Mouse (Mus musculus) kidney, adult 9 months (tissue): ENCODE data around the gene Nrbf2.

Experiments
- DNase-seq: peaks from one replicate; pipeline ENCODE4 v3.0.0; 2022

The Nrbf2 gene

DNA sequence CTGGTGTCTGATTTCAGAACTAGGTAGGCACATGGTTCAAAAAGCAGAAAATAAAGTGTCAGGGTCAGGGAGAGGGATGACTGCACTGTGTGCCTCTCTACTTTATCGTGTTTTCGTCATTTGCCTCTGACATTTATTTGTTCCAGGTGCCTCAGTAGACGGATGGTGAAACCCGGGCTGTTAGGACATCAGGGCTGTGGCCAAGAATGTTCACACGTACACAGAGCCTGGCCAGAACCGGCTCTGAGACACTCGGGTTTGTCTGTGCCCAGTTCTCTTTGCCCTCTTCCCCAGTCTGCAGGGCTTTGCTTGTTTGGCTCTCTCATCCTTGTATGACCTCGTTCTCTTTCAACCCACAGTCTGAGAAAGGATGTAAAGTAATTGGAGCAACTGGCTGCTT lies 6.0 kb upstream of the Nrbf2 start:
- DNase-seq = no peak

DNA sequence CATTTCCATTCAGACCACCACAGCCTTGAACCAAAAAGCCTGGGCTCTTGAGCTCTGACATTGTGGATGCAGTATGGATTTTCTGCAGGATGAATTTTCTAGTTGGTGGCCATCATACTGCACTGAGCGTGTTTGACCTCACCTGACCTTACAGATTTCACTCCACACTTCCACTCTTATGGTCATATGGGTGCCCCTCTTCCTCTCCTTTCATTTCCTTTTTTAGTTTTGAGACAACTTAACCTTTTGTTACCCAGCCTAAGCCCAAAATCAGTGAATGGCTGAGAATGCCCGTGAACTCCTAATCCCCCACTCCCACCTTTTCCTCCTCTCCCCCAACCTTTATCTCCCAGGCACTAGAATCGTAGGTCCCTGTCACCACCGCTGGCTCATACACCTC lies 5.5 kb upstream of the Nrbf2 start:
- DNase-seq = no peak

DNA sequence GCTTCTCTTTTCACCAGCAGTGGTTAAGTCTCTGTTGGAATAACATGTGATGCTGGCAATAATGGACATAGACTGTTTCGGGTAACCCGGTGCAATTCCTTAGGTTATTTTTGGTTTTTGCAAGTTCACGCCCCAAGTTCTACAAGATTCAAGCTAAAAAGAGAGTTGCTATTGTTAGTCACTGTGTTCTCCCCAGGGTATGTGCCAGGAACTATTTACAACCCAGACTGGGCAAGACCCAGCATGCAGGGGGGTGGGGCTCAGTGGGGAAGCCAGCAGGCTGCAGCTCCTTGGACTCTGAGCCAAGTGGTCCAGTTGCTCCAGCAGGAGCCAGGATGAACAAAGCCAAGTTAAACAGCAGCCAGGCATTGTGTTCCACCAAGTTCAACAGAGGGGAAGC lies 2.8 kb upstream of the Nrbf2 start:
- DNase-seq = peak; percentile 96

DNA sequence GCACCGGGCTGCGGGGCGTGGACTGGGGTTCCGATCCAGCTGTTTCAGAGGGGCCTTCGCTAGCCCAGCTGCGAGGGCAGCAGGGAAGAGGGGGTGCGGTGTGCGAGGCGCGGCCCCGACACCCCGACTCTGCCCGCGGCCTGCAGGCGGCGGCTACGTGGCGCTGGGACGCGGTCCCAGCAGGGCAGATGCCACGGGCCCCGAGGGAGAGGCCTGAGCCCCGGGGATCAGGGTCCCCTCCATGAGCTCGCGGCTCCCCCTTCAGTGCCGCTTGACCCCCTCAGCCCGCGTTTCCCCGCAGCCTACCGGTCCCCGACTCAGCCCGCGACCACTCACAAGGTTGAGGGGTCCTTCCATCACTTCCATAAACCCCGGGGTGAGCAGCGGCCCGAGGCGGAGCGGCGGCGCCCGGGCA lies 337 bp downstream of the Nrbf2 start:
- peak; percentile 42 for DNase-seq

DNA sequence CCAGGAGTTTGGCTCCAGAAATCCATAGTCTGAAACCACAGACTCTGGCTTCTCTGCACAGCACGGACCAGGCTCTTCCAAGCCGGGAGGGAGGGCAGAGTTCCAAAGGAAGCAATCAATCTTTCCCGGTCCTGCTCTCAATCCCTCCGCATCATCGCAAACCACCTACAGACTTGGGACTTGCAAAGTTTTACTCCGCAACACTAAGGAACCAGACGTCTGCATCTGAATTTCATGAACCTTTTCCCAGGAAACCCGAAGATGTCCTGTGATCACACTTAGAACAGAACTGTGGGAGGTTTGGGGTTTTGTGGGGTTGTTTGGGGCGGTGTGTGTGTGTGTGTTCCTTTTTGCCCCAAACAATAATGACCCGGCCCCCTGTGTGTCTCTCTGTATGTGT lies 794 bp downstream of the Nrbf2 start:
- peak; percentile 60 for DNase-seq

DNA sequence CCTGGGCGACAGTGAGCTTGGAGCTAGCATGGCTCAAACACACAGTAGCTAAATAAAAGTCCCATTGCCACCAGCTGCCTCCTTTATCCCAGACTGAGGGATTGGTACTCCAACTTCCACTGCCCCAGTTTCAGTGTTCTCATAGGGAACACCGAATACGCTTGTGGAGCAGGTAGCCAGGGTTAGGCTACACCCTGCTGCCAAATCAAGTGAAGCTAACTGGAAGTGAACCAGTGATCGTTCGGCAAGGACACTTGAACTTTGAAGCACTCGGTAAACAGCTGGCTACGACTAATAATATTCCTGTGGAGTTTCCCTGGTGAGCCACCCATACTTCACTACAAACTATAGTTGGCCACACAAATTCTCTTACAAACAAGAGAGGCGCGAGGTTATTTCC lies 1.6 kb downstream of the Nrbf2 start:
- peak; percentile 65 for DNase-seq

DNA sequence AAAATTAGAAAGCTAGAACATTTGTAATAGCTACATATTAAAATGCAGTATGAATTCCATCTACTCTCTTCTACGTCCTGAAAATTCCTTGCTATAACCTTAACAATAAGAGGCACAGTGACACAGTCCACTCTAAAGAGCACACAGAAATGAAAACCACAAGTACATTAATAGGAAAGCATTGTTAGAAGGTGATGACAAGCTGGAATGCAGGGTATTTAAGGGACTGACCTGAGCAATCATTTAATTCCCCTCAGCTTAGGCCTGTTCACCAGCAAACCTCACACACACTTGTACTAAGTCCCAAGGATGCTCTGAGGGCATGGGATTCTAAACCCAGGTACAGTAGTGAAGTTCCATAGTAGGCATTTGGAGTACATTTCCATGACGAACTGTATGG lies 2.6 kb downstream of the Nrbf2 start:
- no peak for DNase-seq

DNA sequence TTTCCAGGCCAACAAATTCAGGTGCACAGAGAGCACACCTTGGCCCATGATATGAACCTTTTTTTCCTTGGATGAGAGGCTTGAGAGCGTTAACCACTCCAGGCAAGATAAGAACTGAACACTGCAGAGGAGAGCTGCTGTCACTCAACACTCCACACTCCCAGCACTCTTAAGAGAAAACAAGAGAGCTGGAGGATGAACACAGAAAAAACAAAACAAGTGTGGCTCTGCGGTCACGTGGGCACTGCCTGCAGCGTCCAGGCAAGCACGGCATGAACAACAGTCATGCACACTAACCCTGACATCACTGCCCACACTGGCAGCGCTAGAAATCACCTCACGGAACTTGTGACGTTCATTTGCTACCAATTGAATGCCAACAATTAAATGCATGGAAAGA lies 3.3 kb downstream of the Nrbf2 start:
- DNase-seq = peak; percentile 33

DNA sequence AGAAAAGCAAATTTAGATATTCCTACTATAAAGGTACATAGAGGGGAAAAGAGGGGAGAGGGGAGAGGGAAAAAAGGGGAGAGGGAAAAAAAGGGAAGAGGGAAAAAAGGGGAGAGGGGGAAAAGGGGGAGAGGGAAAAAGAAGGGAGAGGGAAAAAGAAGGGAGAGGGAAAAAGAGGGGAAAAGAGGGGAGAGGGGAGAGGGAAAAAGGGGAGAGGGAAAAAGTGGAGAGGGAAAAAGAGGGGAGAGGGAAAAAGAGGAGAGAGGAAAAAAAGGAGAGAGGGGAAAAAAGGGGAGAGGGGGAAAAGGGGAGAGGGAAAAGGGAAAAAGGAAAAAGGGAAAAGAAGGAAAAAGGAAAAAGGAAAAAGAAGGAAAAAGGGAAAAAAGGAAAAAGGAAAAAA lies 9.2 kb downstream of the Nrbf2 start:
- no peak for DNase-seq

DNA sequence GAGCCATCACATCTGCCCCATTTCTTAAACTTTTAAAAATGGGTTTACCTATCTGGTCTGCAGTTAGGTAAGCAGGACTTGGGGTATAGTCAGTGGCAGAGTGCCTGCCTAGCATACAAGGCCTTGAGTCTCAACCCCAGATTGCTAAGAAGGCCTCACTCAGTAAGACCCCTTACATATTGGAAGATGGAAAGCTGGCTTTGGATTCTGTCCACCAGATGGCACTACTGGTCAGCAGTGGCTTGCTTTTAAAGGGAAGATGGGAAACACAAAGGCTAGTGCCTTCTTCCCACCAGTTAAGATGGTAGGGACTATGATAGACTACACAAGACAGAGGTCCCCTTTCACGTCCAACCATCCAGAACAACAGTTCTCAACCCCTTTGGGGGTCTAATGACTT lies 20.3 kb downstream of the Nrbf2 start:
- DNase-seq = peak; percentile 71

DNA sequence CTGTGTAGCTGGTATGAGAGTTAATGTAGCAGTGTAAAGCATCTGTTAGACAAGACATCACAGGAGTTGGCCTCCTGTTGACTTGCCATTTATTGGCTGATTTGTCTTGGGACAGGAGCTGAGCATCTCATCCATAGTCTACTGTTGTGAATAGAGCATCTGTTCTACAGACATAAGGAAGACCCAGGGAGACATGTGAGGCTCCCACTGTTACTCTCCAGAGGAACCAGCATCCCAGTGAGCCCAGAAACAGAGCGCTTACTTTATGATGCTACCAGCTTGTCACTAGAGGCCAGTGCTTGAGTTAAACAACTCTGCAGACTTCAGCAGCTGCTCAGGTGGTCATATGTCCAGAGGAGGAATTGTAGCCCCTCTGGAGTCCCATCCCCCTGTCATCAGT lies 32.0 kb downstream of the Nrbf2 start:
- no peak for DNase-seq

DNA sequence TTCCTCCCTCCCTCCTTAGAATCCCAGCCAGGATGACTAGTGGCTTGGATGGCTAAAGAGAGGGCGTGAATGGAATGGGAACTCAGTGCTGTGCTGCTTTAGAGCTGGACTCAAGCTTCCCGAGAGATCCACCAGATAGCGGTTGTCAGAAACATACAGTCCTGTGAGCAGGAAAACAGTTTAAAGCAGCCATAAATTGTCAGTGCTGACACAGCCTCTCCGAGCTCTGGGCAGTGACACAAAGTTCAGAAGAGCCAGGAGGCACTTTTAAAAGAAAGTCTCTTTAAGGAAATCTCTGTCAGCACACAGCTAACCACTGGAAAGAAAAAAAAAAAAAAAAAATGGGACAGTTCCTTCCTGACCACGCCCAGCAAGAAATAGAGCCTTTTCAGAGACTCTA lies 32.8 kb downstream of the Nrbf2 start:
- peak; percentile 21 for DNase-seq

DNA sequence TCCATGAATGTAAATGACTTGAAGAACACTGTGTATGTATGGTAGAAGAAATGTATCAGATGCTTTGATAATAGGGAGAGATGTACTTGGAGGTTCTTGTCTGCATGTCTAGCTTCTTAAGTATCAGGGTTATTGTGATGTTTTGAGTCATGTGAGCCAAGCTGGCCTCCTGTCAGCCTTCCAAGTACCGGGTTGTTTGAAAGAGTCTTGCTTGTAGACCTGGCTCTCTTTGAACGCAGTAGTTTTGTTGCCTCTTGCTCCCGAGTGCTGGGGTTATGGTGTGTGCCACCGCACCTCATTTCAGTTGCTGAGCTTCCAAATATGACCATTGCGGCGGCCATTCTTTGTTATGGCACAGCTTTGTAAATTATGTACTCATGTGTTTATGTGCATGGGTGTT lies 34.3 kb downstream of the Nrbf2 start:
- no peak for DNase-seq

DNA sequence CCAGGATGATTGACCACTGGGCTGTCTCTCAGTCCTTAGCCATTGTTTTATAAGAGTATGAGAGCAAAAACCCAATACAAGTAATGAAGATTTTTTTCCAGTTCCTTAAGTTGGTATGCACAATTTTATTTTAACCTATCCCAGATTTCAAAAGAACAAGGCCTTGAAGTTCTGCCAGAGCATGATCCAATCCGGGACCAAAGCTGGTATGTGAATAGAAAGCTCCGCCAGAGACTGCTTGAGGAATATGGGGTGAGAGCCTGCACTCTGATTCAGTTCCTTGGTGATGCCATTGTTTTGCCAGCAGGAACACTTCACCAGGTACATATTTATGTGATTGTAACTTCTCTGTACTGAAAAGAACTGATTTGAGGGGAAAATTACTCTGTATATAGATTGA lies 35.6 kb downstream of the Nrbf2 start:
- no peak for DNase-seq

DNA sequence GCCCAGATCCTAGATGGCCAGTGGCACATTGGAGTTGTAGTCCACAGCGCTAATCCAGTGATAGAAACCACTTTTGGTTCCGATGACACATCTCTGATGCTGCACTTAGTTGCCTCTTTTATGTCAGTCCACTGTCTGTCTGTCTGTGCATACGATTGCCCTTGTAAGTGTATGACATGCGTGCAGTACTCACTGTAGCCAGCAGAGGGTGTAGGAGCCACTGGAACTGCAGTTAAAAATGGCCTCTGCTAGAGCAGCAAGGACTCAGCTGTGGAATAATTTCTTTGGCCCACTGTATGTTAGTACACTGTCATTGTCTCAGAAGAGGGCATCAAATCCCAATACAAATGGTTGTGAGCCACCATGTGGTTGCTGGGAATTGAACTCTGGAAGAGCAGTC lies 38.0 kb downstream of the Nrbf2 start:
- DNase-seq = peak; percentile 56

DNA sequence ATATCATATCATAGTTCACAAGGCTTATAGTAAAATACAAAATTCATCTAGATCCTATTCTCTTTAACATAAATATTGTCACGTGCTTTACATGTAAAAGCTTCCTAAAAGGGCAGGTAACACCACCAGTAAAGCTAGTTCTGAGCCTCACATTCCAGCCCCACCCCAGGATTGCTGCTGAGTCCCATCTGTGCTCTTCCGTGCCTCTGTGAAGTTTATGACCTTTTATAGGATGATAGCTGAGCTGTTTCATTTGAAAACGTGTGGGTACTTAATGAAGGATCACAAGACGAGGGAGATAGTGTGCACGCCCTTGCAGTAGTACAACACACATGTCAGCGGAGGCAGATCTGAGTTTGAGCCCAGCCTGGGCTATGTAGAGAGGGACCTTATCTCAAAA lies 54.7 kb downstream of the Nrbf2 start:
- no peak for DNase-seq

DNA sequence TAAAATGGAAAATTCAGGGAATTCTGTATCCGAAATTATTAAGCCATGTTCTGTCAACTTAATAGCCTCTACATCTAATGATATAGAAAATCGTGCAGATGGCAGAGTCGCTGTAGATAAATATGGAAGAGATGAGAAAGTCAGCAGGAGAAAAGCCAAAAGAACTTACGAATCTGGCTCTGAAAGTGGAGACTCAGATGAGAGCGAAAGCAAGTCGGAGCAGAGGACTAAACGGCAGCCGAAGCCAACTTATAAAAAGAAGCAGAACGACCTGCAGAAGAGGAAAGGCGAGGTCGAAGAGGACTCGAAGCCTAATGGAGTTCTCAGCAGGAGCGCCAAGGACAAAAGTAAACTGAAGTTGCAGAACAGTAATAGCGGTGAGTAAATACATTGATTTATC lies 58.6 kb downstream of the Nrbf2 start:
- no peak for DNase-seq

DNA sequence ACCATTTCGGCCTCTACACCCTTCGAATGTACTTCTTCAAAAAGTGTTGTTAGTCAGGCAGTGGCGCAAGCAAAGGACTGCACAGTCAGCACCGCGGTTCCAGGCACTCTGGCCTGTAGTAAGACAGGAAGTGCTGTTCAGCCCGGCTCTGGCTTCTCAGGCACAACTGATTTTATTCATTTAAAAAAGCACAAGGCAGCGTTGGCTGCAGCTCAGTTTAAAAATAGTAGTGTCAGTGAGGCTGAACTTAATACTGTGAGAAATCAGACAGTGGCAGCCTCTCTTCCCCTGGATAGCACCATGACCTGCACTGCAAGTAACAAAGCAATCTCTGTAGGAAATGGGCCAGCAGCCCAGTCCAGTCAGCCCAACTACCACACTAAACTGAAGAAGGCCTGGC lies 59.0 kb downstream of the Nrbf2 start:
- peak; percentile 47 for DNase-seq

DNA sequence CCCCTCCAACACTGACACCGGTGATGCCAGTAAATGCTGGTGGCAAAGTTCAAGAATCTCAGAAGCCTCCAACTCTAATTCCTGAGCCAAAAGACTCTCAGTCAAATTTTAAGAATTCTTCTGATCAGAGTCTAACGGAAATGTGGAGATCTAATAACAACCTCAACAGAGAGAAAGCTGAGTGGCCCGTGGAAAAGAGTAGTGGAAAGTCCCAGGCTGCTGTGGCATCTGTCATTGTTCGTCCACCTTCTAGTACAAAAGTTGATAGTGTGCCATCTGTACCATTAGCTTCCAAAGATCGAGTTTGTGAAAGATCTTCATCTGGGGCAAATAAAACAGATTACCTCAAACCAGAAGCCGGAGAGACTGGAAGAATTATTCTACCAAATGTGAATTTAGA lies 59.6 kb downstream of the Nrbf2 start:
- DNase-seq = no peak

DNA sequence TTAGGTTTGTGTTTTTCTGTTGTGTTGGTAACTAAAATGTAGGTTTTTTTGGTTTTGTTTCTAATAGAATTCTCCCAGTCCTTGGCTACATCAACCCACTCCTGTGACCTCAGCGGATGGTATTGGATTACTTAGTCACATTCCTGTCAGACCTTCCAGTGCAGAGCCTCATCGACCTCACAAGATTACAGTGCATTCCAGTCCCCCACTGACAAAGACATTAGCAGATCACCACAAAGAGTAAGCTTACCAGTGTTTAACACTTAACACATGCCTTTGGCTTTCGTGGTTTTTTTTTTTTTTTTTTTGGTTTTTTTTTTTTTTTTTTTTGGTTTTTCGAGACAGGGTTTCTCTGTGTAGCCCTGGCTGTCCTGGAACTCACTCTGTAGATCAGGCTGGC lies 61.2 kb downstream of the Nrbf2 start:
- no peak for DNase-seq

DNA sequence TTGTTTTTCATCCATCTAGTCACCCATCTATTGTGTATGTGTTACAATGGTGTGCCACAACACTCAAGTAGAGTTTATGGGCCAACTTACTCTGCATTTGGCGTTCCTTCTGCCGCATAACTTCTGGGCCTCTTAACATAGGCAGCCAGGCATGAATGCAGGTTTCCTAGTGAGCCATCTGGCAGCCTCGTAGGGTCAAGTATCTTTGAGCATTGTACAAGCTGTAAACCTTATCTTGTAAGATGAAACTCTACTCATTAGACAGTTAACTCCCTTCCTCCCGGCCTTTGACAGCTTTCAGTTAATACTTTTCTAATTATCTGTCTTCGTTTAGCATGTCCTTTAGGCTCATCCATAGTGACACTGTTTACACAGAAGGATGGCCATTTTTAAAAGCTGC lies 63.8 kb downstream of the Nrbf2 start:
- no peak for DNase-seq

DNA sequence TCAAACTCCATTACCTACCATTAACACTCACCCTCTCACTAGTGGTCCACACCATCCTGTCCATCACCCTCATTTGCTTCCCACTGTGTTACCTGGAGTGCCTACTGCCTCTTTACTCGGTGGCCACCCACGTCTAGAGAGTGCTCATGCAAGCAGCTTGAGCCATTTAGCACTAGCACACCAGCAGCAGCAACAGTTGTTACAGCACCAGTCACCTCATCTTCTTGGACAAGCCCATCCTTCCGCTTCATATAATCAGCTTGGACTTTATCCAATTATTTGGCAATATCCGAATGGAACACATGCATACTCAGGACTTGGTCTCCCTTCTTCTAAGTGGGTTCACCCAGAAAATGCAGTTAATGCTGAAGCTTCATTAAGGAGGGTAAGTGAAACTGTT lies 64.9 kb downstream of the Nrbf2 start:
- DNase-seq = no peak

DNA sequence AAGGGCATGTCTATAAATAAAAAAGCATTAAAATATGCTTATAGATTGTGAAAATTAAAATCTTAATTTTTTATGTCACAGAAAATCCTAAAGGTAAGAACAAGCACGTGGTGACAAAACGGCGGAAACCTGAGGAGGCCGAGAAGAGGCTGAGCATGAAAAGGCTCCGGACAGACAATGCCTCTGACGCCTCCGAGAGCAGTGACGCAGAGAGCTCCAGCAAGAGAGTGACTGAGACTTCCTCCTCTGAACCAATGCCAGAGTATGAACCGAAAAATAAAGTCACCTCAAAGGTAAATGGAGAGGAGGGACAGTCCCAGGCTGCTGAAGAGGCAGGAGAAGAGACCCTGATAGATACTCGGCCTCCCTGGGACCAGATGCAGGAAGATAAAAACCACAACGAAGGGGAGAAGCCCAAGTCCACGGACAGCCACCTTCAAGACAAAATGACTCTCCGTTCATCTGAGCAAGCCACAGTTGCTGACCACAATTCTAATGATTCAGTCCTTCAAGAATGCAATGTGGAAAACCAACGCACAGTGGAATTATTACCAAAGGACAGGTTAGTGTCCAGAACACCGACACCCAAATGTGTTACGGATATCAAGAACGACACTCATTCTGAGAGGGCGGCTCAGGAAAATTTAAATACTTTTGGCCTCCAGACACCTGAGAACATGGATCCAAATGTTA lies 66.1 kb downstream of the Nrbf2 start:
- DNase-seq = no peak

DNA sequence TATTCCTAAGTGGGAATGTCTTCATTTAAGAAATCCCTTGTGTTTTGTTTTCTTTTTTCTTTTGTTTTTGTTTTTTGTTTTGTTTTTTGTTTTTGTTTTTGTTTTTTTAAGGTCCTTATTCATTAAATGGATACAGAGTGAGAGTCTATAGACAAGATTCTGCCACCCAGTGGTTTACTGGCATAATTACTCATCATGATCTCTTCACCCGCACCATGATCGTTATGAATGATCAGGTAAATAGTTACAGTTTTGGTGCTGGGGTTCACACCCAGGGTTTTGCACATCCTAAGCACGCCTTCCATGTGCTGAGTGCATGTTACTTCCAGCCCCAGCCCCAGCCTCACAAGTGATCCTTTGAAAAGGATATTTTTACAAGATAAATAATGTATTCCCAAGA lies 68.2 kb downstream of the Nrbf2 start:
- no peak for DNase-seq
